Comparison of ENCODE assay signal across 16 mouse cellular contexts in the genomic region with DNA sequence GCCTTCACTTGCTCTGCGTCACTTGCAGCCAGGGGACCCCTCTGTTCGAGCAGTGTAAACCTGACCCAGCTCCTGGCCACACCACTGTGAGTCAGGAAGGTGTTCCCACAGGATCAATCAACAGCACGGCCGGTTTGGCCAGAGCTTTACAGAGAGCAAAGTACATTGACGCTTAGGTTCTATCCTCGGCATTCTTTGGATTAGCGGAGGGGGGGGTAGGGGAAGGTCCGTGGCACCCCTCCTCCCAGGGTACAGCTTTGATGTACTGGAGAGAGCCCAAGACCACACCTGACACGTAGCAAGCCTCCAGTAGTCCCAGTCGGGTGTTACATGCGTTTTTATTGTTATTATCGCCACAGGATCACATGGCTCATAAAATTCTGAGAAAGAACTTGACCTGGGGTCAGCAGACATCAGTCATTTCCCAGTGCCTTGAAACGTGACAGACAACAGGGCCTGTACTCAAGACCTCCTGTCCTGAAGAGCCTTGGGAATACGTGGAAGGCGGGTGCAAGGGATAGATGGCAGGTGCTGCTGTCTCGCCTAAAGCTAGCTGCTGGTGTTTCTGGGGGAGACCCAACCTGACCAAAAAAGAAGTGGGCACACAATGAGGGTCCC. TPM values are rescaled to one million over a fixed set of nuclear protein-coding genes. Genes with fewer than 3 reads are reported as not detected.
A peak's percentile ranks its signal among the peaks of the same experiment; 100 is the strongest.
DNase-seq lines count a peak whose midpoint lies in the region; ATAC-seq and TF ChIP-seq lines count a peak whose summit lies in the region.
"Had no signal": no experiment of that assay in that cellular context is flagged by ENCODE, and none has a peak within 500 bp of the region (broad histone marks: within the 10 kb centered on the region; RNA-seq: fewer than 3 reads in every experiment).

No protein-coding gene starts in this region.

- no peaks in the 10 kb centered on the region for H3K9me3 ChIP-seq in liver, embryonic 13.5 days (replicated peaks)
- H3K9me3 ChIP-seq: embryonic facial prominence, embryonic 15.5 days; heart, embryonic 15.5 days; hindbrain, embryonic 15.5 days had no signal

- no peak for TF ChIP-seq POLR2A in cerebellum, adult 2 months (IDR thresholded peaks at IDR 0.05; ENCODE audit: borderline replicate concordance, insufficient read depth, low read length)

- peaks cover 3% of the 10 kb centered on the region; the same call in 1 of the 2 replicates for H3K4me1 ChIP-seq in liver, embryonic 13.5 days (replicated peaks)
- no peaks in the 10 kb centered on the region for H3K4me1 ChIP-seq in cerebellum, adult 2 months (ENCODE audit: control insufficient read depth, insufficient read depth, low read length)
- H3K4me1 ChIP-seq: embryonic facial prominence, embryonic 15.5 days; heart, embryonic 15.5 days; hindbrain, embryonic 15.5 days had no signal

- peak; percentile 79 for ATAC-seq in liver, embryonic 13.5 days (ENCODE audit: low read depth)
- ATAC-seq: forebrain, embryonic 14.5 days had no signal

- H3K36me3 ChIP-seq in liver, embryonic 13.5 days: no peaks in the 10 kb centered on the region
- H3K36me3 ChIP-seq: embryonic facial prominence, embryonic 15.5 days; heart, embryonic 15.5 days; hindbrain, embryonic 15.5 days had no signal

- H3K27me3 ChIP-seq in liver, embryonic 13.5 days: no peaks in the 10 kb centered on the region
- H3K27me3 ChIP-seq in cerebellum, adult 2 months (ENCODE audit: control insufficient read depth, insufficient read depth, low read length): no peaks in the 10 kb centered on the region
- H3K27me3 ChIP-seq: heart, embryonic 15.5 days; hindbrain, embryonic 15.5 days had no signal

- H3K4me3 ChIP-seq in liver, embryonic 13.5 days (replicated peaks): no peak overlapping the region
- H3K4me3 ChIP-seq in cerebellum, adult 2 months (replicated peaks; ENCODE audit: insufficient read depth, low read depth, low read length): no peak overlapping the region
- H3K4me3 ChIP-seq: embryonic facial prominence, embryonic 15.5 days; heart, embryonic 15.5 days; hindbrain, embryonic 15.5 days had no signal

- peak; percentile 27 for DNase-seq in urinary bladder, postnatal 14 days (ENCODE audit: low spot score)
- DNase-seq in urinary bladder, adult 2 months (ENCODE audit: low spot score): no peak
- peak; percentile 31 to 33 for DNase-seq in kidney, postnatal 36 days
- no peak for DNase-seq in liver, embryonic 13.5 days
- no peak for DNase-seq in thymus, postnatal 36 days
- DNase-seq in thymus, postnatal 0 days (ENCODE audit: low spot score): no peak
- DNase-seq in gastrocnemius, postnatal 10 days: no peak
- no peak for DNase-seq in cerebellum, adult 2 months
- DNase-seq: cerebellum, postnatal 14 days; layer of hippocampus, postnatal 36 days; midbrain, embryonic 14.5 days; right cerebral cortex, postnatal 14 days had no signal

- H3K4me2 ChIP-seq in liver, embryonic 13.5 days: no peak overlapping the region
- H3K4me2 ChIP-seq: embryonic facial prominence, embryonic 15.5 days; heart, embryonic 15.5 days; hindbrain, embryonic 15.5 days had no signal

- WGBS in liver, embryonic 13.5 days (ENCODE audit: insufficient replicate concordance): 63% methylated on average over 16 of the region's 16 CpGs
- 61% methylated on average over 16 of the region's 16 CpGs for WGBS in cerebellum, adult 2 months

- no peak overlapping the region for H3K9ac ChIP-seq in liver, embryonic 13.5 days
- H3K9ac ChIP-seq: embryonic facial prominence, embryonic 15.5 days; heart, embryonic 15.5 days; hindbrain, embryonic 15.5 days had no signal

- H3K27ac ChIP-seq in liver, embryonic 13.5 days: no peak overlapping the region
- H3K27ac ChIP-seq in cerebellum, adult 2 months (ENCODE audit: insufficient read depth, low read length): no peak overlapping the region
- H3K27ac ChIP-seq: embryonic facial prominence, embryonic 15.5 days; heart, embryonic 15.5 days; hindbrain, embryonic 15.5 days had no signal

- no peak for TF ChIP-seq CTCF in cerebellum, adult 2 months (IDR thresholded peaks at IDR 0.05; ENCODE audit: borderline replicate concordance, insufficient read depth, low read depth, low read length)

RNA-seq across cellular contexts. Expression of a gene that starts 47.4 kb away (rescaled TPM):
- 8.5 and 13.4 TPM in 2 replicates for polyA plus RNA-seq in urinary bladder, adult 2 months (2012; rRNA removed)
- polyA plus RNA-seq in liver, embryonic 13.5 days (2015; fragmentation: Nextera tagmentation; extraction: Ambion mirVana): 2.9 and 3.4 TPM in 2 replicates
- polyA plus RNA-seq in thymus, postnatal 0 days (2015; fragmentation: Nextera tagmentation; extraction: Ambion mirVana): 4.5 TPM in 2 replicates
- 10 to 100 TPM; 10.1 to 10.4 TPM for total RNA-seq in gastrocnemius, postnatal 10 days (2021)
- 26.2 and 27.3 TPM in 2 replicates for polyA plus RNA-seq in cerebellum, adult 2 months (2012; rRNA removed)

Comparison
In these comparisons a context has a peak if more than half of its experiments do, and no peak if none do; other contexts are left out.
1. DNase-seq: peak in urinary bladder, postnatal 14 days (single experiment) and kidney, postnatal 36 days (2 of 2); none in urinary bladder, adult 2 months (single experiment), liver, embryonic 13.5 days (single experiment), thymus, postnatal 36 days (0 of 2), thymus, postnatal 0 days (single experiment), gastrocnemius, postnatal 10 days (single experiment) and cerebellum, adult 2 months (0 of 2).